Mouse (Mus musculus): ENCODE measurements around the gene Senp3.
"Not testable (repeated sequence)": the region's sequence is repeated elsewhere in the genome, so short reads cannot be mapped to it uniquely, and the experiment has no call there.

Senp3 gene

DNA sequence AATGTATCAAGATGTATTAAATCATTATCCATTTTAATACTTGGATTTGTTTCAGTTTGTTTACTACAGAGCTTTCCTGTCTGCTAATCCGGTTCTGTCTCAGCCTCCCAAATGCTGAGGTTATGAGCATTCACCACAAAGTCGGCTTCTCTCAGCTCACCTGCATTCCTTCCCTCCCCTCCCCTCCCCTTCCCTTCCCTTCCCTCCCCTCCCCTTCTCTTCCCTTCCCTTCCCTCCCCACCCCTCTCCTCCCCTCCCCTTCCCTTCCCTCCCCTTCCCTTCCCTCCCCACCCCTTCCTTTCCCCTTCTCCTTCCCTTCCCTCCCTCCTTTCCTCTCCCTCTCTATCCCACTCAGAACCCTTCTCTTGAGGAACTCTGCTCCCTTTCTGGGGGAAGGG is 22.7 kb upstream of the Senp3 start:
- DNase-seq (ENCODE audit: low spot score): no peak

DNA sequence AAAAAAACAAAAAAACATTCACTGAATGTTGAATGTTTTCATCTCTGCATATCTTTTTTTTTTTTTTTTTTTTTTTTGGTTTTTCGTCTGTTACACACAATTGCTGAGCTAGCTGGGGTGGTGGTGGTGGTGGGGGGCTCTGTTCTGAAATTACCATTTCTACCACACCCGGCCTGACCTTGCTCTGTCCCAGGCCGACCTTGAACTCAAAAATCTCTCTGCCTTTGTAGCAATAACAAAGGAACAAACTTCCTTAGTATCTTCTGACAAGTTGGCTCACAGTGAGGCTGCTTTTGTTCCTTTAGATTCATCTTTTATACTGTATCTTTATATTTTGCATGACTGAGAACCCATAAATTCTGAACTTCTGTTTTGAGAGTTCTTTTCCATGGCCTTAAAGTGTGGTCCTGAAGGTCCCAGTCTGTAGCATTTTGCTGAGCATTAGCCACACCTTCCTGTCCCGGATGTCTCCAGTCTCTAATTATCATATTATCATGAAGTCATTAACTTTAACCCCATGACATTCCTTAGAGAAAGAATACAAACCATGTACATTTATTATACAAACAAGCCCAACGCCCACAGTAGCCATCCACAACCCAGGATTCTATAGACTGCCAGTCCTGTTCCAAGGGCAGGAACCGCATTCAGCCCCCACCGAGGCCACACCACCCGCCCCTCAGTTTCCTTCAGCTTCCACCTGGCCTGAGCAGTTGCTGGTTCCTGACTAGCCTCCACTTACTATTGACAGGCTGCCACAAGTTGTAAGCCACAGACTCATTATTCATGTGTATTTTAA is 22.1 kb upstream of the Senp3 start:
- no peak for DNase-seq (ENCODE audit: low spot score)

DNA sequence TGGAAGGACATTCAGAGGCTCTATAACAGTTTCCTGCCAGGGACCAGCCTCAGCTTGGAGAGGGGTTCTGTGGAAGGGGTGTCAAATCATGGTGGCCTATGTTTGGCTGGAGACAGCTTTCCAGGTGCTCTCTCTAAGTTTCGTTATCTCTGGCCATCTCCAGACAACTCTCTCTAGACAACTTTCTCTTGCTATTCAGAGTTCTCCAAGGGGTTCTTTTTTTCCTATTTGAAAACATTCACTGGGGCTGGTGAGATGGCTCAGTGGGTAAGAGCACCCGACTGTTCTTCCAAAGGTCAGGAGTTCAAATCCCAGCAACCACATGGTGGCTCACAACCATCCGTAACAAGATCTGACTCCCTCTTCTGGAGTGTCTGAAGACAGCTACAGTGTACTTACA is 21.5 kb upstream of the Senp3 start:
- not testable (repeated sequence) for DNase-seq (ENCODE audit: low spot score)

GRCm38 (mm10) chr11:69702886-69703285 is 21.0 kb upstream of the Senp3 start:
- DNase-seq (ENCODE audit: low spot score): not testable (repeated sequence)

DNA sequence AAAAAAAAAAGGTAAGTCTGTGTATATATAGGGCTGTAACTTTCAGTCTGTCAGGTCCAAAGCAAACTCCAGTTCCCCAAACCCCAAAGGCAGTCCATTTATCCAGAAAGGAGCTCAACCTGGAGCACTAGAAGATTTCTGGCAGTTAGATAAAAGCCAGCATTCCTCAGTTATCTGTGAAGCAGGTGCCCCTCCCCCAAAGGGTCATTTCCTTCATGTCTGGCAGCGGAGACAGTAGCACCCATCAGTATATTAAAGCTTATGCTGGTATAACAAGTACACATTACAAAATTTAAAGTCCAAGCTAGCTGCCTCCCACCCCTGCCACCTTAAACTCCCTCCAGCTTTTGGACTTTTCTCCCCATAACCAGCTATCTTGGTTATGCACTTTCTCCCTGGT is 17.7 kb upstream of the Senp3 start:
- DNase-seq (ENCODE audit: low spot score): no peak

- no peak for DNase-seq (ENCODE audit: low spot score)
Observed at GRCm38 (mm10) chr11:69698574-69698973, 16.7 kb upstream of the Senp3 start.

- no peak for DNase-seq (ENCODE audit: low spot score)
Observed at GRCm38 (mm10) chr11:69697396-69697795, 15.5 kb upstream of the Senp3 start.

- no peak for DNase-seq (ENCODE audit: low spot score)
Observed at GRCm38 (mm10) chr11:69695361-69696181, 13.7 kb upstream of the Senp3 start, which contains the start of the genes Tnfsf12 and Tnfsfm13. TSS of gene Tnfsf12 (minus strand) at chr11:69695849. TSS of gene Tnfsfm13 (minus strand) at chr11:69696098.

GRCm38 (mm10) chr11:69695046-69695360 is 13.1 kb upstream of the Senp3 start:
- DNase-seq (ENCODE audit: low spot score): no peak

DNA sequence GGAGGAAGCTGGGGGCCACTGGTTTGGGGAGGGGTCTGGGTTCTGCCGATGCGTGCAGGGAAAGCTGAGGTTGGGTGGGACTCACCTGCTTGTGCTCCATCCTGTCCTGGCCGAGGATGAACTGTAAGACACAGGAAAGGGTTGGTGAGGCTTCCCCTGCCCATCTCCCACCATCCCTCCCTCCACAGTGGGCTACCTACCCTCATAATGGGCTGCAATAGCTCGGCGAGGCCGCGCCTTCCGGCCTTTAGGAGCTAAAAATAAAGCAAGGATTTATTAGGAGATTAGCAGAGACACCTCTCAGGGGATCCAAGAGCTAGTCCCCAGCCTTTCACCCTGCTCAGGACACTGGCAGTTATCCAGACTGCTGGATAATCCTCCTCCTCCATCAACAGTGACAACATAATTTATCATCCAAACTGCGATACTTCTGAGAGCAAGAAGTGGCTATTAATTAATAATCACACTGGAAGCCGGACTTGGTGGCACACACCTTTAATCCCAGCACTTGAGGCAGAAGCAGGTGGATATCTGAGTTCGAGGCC is 11.6 kb upstream of the Senp3 start:
- no peak for DNase-seq (ENCODE audit: low spot score)

DNA sequence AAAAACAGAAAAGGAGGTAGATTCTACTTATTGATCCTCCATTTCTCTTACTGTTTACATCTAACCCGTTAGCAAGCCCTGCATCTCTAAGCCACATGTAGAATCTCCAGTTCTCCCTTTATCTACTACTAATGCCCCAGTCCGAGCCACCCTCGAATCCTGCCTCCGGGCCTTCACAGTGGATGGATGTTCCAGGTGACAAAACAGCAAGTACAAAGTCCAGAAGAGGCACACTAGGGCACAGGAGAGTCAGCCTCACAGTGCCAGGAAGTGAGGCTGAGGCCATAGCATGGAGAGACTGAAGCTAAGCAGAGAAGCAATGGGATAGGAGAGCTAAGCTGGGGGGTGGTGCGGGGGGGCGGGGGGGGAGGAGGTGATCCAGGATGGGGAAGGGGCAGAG is 11.0 kb upstream of the Senp3 start:
- no peak for DNase-seq (ENCODE audit: low spot score)

DNA sequence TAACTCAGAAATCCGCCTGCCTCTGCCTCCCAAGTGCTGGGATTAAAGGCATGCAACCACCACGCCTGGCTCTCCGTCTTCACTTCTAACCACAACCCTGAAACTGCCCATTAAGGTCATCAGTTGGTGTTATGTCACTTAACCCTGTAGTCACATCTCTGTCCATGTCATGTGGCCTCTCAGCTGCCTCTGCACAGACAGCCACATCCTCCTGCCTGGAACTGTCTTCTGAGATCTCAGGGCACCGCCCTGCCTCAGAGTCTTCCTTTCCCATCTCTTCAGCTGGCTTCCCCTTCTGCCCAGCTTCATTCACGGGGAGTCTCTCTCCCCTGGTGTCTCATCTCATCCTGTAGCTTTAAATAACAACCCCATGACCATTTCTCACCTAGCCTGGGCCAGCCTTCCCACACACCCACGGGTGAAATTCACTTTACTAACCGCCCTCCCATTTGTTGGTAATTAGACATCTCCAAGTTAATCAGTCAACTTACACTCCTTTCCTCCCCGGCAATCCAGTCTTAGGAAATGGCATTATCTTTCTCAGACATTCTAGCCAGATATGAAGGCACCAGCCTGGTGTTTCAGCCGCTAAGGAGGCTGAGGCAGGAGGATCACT is 10.4 kb upstream of the Senp3 start:
- no peak for DNase-seq (ENCODE audit: low spot score)

DNA sequence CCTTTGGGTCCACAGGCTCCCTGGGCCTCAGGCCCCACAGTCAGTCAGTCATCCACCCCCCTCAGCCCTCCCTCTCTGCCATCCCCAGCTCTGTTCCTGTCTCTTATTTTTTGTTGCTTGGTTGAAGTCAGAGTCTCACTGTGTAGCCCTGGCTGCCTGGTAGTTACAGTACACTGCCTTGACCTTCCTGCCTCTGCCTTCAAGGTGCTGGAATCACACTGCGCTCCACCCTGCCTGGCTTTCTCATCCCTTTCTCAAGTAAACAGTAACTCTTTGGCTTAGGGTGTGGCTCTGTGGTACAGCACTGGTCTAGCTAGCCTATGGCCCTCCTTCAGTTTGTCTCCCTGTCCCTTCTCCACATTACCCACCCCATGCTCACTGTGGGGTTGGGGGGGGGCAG is 8.0 kb upstream of the Senp3 start:
- no peak for DNase-seq (ENCODE audit: low spot score)

DNA sequence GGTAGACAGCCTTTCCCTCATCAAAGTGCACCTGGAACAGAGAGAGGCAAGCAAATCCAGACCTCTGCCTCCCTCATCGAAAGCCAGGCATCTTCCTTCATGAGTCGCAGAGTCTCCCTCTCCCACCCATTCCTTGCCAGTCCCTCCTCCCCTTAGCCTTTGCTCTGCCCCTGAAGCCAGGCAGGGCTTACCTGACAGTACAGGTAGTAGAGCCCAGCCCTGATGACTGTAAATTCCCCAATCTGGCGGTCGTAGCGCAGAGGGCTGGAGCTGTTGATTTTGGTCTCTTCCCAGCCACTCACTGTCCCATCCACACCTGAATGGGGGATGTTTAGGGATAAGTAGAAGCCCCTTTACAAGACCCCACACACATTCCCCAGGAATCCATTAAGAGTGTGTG is 5.2 kb upstream of the Senp3 start:
- no peak for DNase-seq (ENCODE audit: low spot score)

GRCm38 (mm10) chr11:69686377-69686776 is 4.5 kb upstream of the Senp3 start:
- no peak for DNase-seq (ENCODE audit: low spot score)

DNA sequence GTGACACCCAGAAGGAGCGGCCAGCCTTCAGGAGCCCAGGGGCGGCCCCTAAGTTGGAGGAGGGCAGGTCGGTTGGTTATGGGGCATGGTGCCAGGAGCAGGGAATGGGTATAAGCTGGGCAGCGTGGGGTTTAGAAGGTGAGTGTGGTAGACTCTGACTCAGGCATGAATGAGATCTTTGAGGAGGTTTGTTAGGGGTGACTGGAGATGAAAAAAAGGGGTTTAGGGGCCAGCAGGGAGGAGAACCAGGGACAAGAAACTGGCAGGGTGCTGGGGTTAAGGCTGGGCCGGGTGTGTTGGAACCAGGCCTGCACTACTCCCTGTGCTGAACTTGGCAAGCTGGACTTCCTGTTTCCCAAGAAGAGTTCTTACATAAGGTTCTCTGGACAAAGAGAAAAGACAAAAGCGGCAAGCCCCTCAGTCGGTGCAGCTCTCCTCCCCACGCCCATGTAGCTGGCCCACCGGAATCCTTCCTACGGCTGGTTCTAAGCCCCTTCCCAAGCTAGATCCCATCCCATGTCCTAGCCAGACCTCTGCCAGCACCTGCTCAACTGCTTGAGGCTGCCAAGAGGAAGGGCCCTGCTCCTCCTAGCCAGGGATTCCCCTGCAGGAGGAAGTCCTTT is 3.8 kb upstream of the Senp3 start, which contains the start of gene Tnfsf13:
Tnfsf13 (minus strand) TSS at position 259 of the 623 bp plus-strand sequence.
- DNase-seq (ENCODE audit: low spot score): no peak

DNA sequence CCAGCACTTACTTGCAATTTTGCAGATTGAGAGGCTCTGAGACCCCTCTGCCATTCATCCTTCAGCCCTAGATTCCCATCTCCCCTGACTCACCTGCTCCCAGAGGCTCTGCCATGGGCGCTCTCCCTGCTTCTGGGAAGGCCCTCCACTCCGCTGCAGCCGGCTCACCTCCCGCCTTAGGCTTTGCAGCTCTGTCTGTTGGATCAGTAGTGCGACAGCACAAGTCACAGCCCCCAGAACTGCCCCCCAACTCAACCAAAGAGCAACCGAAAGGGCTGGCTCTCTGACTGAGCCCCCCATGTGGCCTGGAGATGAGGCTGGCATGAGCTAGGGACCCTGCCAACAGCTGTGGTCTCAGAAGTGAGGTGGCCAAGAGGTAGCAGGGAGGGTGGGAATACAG is 3.1 kb upstream of the Senp3 start:
- DNase-seq (ENCODE audit: low spot score): no peak

DNA sequence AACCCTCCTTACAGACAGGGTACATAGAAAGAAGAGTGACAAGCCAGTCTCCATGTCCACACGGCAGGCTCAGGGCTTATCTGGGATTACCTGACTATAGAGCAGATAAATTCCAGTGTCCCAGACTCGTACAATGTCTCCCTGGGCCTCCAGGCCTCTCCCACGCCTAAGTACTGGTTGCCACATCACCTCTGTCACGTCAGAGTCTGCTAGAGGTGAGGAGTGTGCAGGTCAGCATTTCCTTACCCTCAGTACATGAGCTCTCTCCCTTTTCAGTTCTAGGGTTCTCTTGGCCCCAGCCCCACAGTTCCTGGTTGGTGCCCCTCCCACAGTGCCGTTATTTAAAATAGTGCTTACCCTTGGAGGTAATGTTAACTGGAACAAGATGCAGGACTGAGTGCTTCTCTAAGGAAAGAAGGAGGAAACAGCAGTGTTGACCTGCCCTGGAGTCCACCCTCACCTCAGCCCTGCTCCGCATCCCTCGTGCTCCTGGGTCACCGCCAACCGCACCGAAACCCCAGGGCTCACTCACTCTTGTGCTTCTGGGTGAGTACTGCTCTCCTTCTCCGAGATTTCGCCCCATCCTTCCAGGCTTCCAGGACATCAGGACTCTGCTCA is 2.4 kb upstream of the Senp3 start:
- no peak for DNase-seq (ENCODE audit: low spot score)

GRCm38 (mm10) chr11:69683576-69683975 is 1.7 kb upstream of the Senp3 start:
- no peak for DNase-seq (ENCODE audit: low spot score)

DNA sequence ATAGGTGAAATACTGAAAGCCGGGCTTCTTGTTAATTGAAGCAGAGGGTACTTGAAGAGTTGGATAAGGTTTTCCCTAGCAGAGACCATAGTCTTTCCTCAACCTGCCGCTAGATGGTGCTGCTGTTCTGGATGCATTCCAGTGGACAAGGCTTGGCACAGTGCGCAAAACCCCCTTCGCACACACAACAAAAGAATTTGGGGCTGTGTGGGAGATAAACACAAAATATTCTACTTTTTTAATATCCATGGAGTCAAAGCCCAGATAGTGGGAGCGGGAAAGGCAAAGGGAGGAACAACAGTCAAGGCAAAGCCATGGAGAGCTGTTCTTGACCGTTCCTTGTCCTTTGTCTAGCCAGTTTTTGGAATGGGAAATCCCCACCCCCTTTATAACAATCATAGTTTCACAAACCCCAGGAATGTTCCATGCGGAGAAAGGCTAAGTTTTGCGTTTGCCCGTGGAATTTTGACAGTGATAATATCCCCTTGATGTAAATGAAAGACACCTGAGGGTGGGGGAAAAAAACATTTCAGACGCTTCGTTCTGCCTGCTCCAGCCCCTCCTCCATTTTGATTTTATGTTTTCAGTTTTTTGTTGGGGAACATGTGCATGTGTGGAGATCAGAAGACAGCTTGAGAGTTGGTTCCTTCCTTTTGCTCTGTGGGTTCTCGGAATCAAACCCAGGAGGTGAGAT is 1.1 kb upstream of the Senp3 start:
- DNase-seq (ENCODE audit: low spot score): peak; percentile 75

GRCm38 (mm10) chr11:69682209-69682839 is 440 bp upstream of the Senp3 start:
- DNase-seq (ENCODE audit: low spot score): no peak

All from spleen, adult 12 weeks (tissue).